Mouse (Mus musculus) left cerebral cortex, adult 18-20 months (tissue): ENCODE data around the gene Vwa2. TPM values are rescaled to one million over a fixed set of nuclear protein-coding genes. Genes with fewer than 3 reads are reported as not detected.

Experiments
- DNase-seq, 2 experiments: peaks; one replicate each; pipeline ENCODE4 v3.0.0; 2021 to 2022; ENCODE audit warnings: low spot score in 2 of 2, mixed read lengths in 1 of 2
- total RNA-seq, 2 experiments: library from RNA; stranded (reverse); gene quantifications; 2 replicates each; pipeline ENCODE4 v1.2.3; 2021

Vwa2 gene
- total RNA-seq, 2 experiments from 2014 or later: not detected

DNA sequence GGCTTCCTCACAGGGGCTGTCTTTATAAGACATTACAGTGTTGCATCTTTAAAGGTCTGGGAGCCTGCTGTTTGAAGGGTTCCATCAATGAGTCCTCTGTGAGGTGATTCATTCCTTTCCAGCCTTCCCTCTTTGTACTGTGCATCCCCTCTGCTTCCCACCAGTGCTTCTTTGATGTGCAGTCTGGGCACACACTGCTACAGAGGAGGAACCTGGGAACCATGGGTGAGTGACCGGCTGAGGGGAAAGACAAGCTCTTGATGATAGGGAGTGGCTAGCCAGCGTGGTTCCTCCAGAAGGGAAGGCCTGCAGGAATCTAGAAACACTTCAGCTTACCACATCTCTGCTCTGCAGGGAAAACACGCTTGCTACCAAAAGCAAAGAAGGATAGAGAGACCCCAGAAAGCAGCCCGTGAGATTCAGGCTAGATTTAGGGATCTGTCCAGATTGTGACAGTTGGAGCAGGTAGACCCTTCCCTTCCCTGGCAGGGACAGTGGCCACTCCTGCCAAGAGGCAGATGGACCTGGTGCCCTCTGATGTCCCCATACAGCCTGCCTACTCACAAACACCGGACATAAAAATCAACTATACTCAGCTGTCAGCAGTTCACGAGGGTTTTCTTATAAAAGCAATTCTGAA lies 74.0 kb downstream of the Vwa2 start:
- DNase-seq: no peak

GRCm38 (mm10) chr19:56949868-56950267 lies 75.8 kb downstream of the Vwa2 start:
- no peak for DNase-seq

GRCm38 (mm10) chr19:56950818-56951217 lies 76.8 kb downstream of the Vwa2 start:
- no peak for DNase-seq

- DNase-seq: no peak
Measured at GRCm38 (mm10) chr19:56953856-56954255, 79.8 kb downstream of the Vwa2 start.

DNA sequence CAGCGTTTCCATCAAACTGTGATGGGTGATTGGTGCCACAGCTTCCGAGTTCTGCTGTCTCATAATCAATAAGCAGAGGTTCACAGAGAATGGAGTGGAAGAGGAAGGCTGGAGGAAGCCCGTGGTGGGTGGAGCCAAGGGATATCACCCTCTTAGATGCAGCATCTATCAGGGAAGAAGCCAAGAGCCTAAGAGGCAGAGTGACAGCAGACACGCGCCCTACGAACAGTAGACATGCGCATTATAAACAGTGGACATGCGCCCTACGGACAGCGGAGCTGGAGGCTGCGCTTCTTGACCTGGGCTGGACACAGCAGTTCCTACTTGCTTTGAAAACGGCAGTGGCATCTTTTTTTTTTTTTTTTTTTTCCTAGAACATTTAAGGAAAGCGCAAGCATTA lies 80.8 kb downstream of the Vwa2 start:
- DNase-seq: no peak

GRCm38 (mm10) chr19:56955568-56956513 lies 81.8 kb downstream of the Vwa2 start:
- DNase-seq: no peak

DNA sequence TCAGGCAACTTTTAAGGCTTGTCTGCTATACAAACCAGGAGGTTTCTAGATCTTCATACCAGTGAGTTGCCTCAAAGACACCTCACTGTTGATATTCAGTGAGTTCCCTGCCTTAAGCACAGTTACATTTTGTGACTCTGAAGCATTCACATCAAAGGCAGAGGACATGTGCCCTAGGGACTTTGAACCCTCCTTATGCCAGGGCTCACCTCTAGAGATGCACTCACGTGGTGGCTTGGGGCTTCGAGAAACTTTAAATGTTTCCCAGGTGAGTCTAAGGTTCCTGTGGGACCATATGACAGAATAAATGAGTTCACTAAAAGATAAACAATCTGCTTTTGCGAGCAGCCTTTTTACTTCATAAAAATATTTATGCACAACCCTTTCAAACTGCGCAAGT lies 84.0 kb downstream of the Vwa2 start:
- DNase-seq: no peak

DNA sequence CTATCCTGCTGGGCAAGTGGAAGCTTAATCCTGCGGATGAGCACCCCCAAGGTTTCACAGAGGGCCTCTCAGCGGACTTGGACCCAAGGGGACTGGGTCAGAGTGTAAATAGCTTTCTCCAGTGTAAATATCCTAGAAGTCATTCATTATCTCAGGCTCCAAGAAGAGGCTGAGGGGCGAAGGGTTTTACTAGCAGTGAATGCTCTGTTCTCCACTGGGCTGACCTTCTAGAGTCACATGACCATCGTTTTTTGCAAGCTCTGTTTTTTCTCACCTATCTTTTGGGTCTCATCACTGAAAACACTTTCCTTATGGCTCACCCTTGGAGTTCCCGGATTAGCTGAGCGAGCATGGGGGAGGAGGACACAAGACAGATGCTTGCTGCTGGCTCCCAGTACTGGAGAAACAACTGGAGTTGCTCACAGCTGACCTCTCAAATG lies 84.6 kb downstream of the Vwa2 start:
- no peak for DNase-seq

DNA sequence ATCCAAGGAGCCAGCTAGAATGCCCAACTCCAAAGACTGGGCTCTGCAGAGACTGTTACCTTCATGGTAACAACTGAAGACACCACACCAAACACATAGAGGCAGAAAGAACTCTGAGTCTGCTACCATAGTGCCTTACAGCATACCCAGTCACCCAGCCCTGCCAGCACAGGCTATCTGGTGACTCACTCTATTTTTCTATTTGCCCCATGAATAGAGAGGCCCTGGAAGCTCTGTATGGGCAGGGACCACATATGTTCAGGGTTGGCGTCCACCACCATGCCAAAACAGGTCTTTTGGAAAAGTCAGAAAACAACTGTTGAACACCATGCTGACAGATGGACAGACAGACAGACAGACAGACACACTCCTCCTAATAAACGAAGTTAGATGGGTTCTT lies 85.0 kb downstream of the Vwa2 start:
- DNase-seq: no peak

GRCm38 (mm10) chr19:56959601-56960000 lies 85.6 kb downstream of the Vwa2 start:
- no peak for DNase-seq

Other genes with a start within 250 kb of the Vwa2 start
- gene Adrb1, start 152.1 kb upstream of the Vwa2 start, total RNA-seq: 10 to 100 TPM; 50.2 to 50.7 TPM
- gene Ccdc186, start 52.1 kb upstream of the Vwa2 start, total RNA-seq: 10 to 100 TPM; 59.2 to 59.6 TPM
- under 1 TPM; 0.28 to 0.44 TPM for gene Tdrd1, start 48.0 kb upstream of the Vwa2 start, total RNA-seq
- 1 to 10 TPM; 7.5 to 8.0 TPM for gene Afap1l2, start 134.0 kb downstream of the Vwa2 start, total RNA-seq